Mouse (Mus musculus): ENCODE results near the gene Adgrg3. TPM values are rescaled to one million over a fixed set of nuclear protein-coding genes. Genes with fewer than 3 reads are reported as not detected.

Adgrg3 gene
- polyA plus RNA-seq, 1 experiment: 0.27 TPM

- H3K4me3 ChIP-seq (ENCODE audit: low read depth, low read length): no peak overlapping the region
- TF ChIP-seq POLR2A (IDR thresholded peaks at IDR 0.05; ENCODE audit: insufficient read depth, low read length) (no peak), CTCF (IDR thresholded peaks at IDR 0.05; ENCODE audit: low read depth, low read length) (no peak), EP300 (IDR thresholded peaks at IDR 0.05; ENCODE audit: insufficient read depth, low read depth, low read length) (no peak)
- no peaks in the 10 kb centered on the region for H3K36me3 ChIP-seq (ENCODE audit: control insufficient read depth, insufficient read depth, low read length, poor library complexity, severe bottlenecking)
- H3K9me3 ChIP-seq (replicated peaks; ENCODE audit: control insufficient read depth, insufficient read depth, low read length, poor library complexity, severe bottlenecking): no peaks in the 10 kb centered on the region
- peaks cover 6% of the 10 kb centered on the region for H3K4me1 ChIP-seq (ENCODE audit: control insufficient read depth, insufficient read depth, low read length)
- no peak overlapping the region for H3K9ac ChIP-seq (ENCODE audit: low read depth, poor library complexity, severe bottlenecking)
- H3K27ac ChIP-seq (ENCODE audit: insufficient read depth, low read length): no peak overlapping the region
- H3K27me3 ChIP-seq (ENCODE audit: control insufficient read depth, insufficient read depth, low read length, poor library complexity, severe bottlenecking): no peaks in the 10 kb centered on the region
Observed at GRCm38 (mm10) chr8:94999956-95000355, 17.5 kb upstream of the Adgrg3 start.

- peaks cover 6% of the 10 kb centered on the region for H3K4me1 ChIP-seq (ENCODE audit: control insufficient read depth, insufficient read depth, low read length)
- no peak overlapping the region for H3K27ac ChIP-seq (ENCODE audit: insufficient read depth, low read length)
- no peak overlapping the region for H3K9ac ChIP-seq (ENCODE audit: low read depth, poor library complexity, severe bottlenecking)
- no peak overlapping the region for H3K4me3 ChIP-seq (ENCODE audit: low read depth, low read length)
- no peaks in the 10 kb centered on the region for H3K36me3 ChIP-seq (ENCODE audit: control insufficient read depth, insufficient read depth, low read length, poor library complexity, severe bottlenecking)
- no peaks in the 10 kb centered on the region for H3K9me3 ChIP-seq (replicated peaks; ENCODE audit: control insufficient read depth, insufficient read depth, low read length, poor library complexity, severe bottlenecking)
- TF ChIP-seq POLR2A (IDR thresholded peaks at IDR 0.05; ENCODE audit: insufficient read depth, low read length) (no peak), CTCF (IDR thresholded peaks at IDR 0.05; ENCODE audit: low read depth, low read length) (no peak), EP300 (IDR thresholded peaks at IDR 0.05; ENCODE audit: insufficient read depth, low read depth, low read length) (no peak)
- H3K27me3 ChIP-seq (ENCODE audit: control insufficient read depth, insufficient read depth, low read length, poor library complexity, severe bottlenecking): no peaks in the 10 kb centered on the region
Observed at GRCm38 (mm10) chr8:95000684-95001083, 16.8 kb upstream of the Adgrg3 start.

- no peak overlapping the region for H3K4me3 ChIP-seq (ENCODE audit: low read depth, low read length)
- H3K36me3 ChIP-seq (ENCODE audit: control insufficient read depth, insufficient read depth, low read length, poor library complexity, severe bottlenecking): no peaks in the 10 kb centered on the region
- no peak overlapping the region for H3K27ac ChIP-seq (ENCODE audit: insufficient read depth, low read length)
- no peak overlapping the region for H3K9ac ChIP-seq (ENCODE audit: low read depth, poor library complexity, severe bottlenecking)
- TF ChIP-seq POLR2A (IDR thresholded peaks at IDR 0.05; ENCODE audit: insufficient read depth, low read length) (no peak), EP300 (IDR thresholded peaks at IDR 0.05; ENCODE audit: insufficient read depth, low read depth, low read length) (no peak), CTCF (IDR thresholded peaks at IDR 0.05; ENCODE audit: low read depth, low read length) (no peak)
- H3K9me3 ChIP-seq (replicated peaks; ENCODE audit: control insufficient read depth, insufficient read depth, low read length, poor library complexity, severe bottlenecking): no peaks in the 10 kb centered on the region
- no peaks in the 10 kb centered on the region for H3K27me3 ChIP-seq (ENCODE audit: control insufficient read depth, insufficient read depth, low read length, poor library complexity, severe bottlenecking)
- peaks cover 6% of the 10 kb centered on the region for H3K4me1 ChIP-seq (ENCODE audit: control insufficient read depth, insufficient read depth, low read length)
Observed at GRCm38 (mm10) chr8:95001165-95001564, 16.3 kb upstream of the Adgrg3 start.

GRCm38 (mm10) chr8:95001655-95002054 lies 15.8 kb upstream of the Adgrg3 start:
- Histone ChIP-seq H3K27ac (ENCODE audit: insufficient read depth, low read length) (no peak overlapping the region), H3K4me3 (ENCODE audit: low read depth, low read length) (no peak overlapping the region), H3K27me3 (ENCODE audit: control insufficient read depth, insufficient read depth, low read length, poor library complexity, severe bottlenecking) (no peaks in the 10 kb centered on the region), H3K4me1 (ENCODE audit: control insufficient read depth, insufficient read depth, low read length) (peaks cover 6% of the 10 kb centered on the region), H3K9ac (ENCODE audit: low read depth, poor library complexity, severe bottlenecking) (no peak overlapping the region), H3K36me3 (ENCODE audit: control insufficient read depth, insufficient read depth, low read length, poor library complexity, severe bottlenecking) (no peaks in the 10 kb centered on the region), H3K9me3 (replicated peaks; ENCODE audit: control insufficient read depth, insufficient read depth, low read length, poor library complexity, severe bottlenecking) (no peaks in the 10 kb centered on the region)
- TF ChIP-seq EP300 (IDR thresholded peaks at IDR 0.05; ENCODE audit: insufficient read depth, low read depth, low read length) (no peak), CTCF (IDR thresholded peaks at IDR 0.05; ENCODE audit: low read depth, low read length) (peak; percentile 99)

GRCm38 (mm10) chr8:95002089-95002655 lies 15.3 kb upstream of the Adgrg3 start:
- Histone ChIP-seq H3K9me3 (replicated peaks; ENCODE audit: control insufficient read depth, insufficient read depth, low read length, poor library complexity, severe bottlenecking) (no peaks in the 10 kb centered on the region), H3K9ac (ENCODE audit: low read depth, poor library complexity, severe bottlenecking) (no peak overlapping the region), H3K27ac (ENCODE audit: insufficient read depth, low read length) (no peak overlapping the region), H3K4me1 (ENCODE audit: control insufficient read depth, insufficient read depth, low read length) (peaks cover 6% of the 10 kb centered on the region), H3K27me3 (ENCODE audit: control insufficient read depth, insufficient read depth, low read length, poor library complexity, severe bottlenecking) (no peaks in the 10 kb centered on the region), H3K4me3 (ENCODE audit: low read depth, low read length) (no peak overlapping the region), H3K36me3 (ENCODE audit: control insufficient read depth, insufficient read depth, low read length, poor library complexity, severe bottlenecking) (no peaks in the 10 kb centered on the region)
- TF ChIP-seq CTCF (IDR thresholded peaks at IDR 0.05; ENCODE audit: low read depth, low read length) (no peak), EP300 (IDR thresholded peaks at IDR 0.05; ENCODE audit: insufficient read depth, low read depth, low read length) (peak; percentile 75; the same call in 1 of the 2 replicates)

GRCm38 (mm10) chr8:95012442-95012919 lies 5.0 kb upstream of the Adgrg3 start:
- H3K4me3 ChIP-seq (ENCODE audit: low read depth, low read length): no peak overlapping the region
- H3K4me1 ChIP-seq (ENCODE audit: control insufficient read depth, insufficient read depth, low read length): no peaks in the 10 kb centered on the region
- no peak for TF ChIP-seq POLR2A (IDR thresholded peaks at IDR 0.05; ENCODE audit: insufficient read depth, low read length)
- no peak for TF ChIP-seq EP300 (IDR thresholded peaks at IDR 0.05; ENCODE audit: insufficient read depth, low read depth, low read length)
- no peak for TF ChIP-seq CTCF (IDR thresholded peaks at IDR 0.05; ENCODE audit: low read depth, low read length)
- H3K36me3 ChIP-seq (ENCODE audit: control insufficient read depth, insufficient read depth, low read length, poor library complexity, severe bottlenecking): no peaks in the 10 kb centered on the region
- no peak overlapping the region for H3K9ac ChIP-seq (ENCODE audit: low read depth, poor library complexity, severe bottlenecking)
- no peaks in the 10 kb centered on the region for H3K27me3 ChIP-seq (ENCODE audit: control insufficient read depth, insufficient read depth, low read length, poor library complexity, severe bottlenecking)
- H3K9me3 ChIP-seq (replicated peaks; ENCODE audit: control insufficient read depth, insufficient read depth, low read length, poor library complexity, severe bottlenecking): no peaks in the 10 kb centered on the region
- H3K27ac ChIP-seq (ENCODE audit: insufficient read depth, low read length): no peak overlapping the region
